ENCODE assay signal across 9 mouse cellular contexts in genomic region chr3:103392613-103393258, GRCm38 (mm10).
DNase-seq lines count a peak whose midpoint lies in the region; ATAC-seq lines count a peak whose summit lies in the region.
"Had no signal": no experiment of that assay in that cellular context is flagged by ENCODE, and none has a peak within 500 bp of the region (broad histone marks: within the 10 kb centered on the region; RNA-seq: fewer than 3 reads in every experiment).

No protein-coding gene starts in this region.

- H3K4me1 ChIP-seq in embryonic facial prominence, embryonic 10.5 days, result peaks cover 9% of the 10 kb centered on the region
- H3K4me1 ChIP-seq in midbrain, embryonic 13.5 days (replicated peaks), result no peaks in the 10 kb centered on the region
- H3K4me1 ChIP-seq: liver, embryonic 13.5 days had no signal

- no peak overlapping the region for H3K4me2 ChIP-seq in midbrain, embryonic 13.5 days (replicated peaks)
- H3K4me2 ChIP-seq: liver, embryonic 13.5 days had no signal

- no peak overlapping the region for H3K9ac ChIP-seq in midbrain, embryonic 13.5 days (replicated peaks)
- H3K9ac ChIP-seq: liver, embryonic 13.5 days had no signal

- peak; percentile 90 for ATAC-seq in midbrain, embryonic 13.5 days

- no peaks in the 10 kb centered on the region for H3K9me3 ChIP-seq in embryonic facial prominence, embryonic 10.5 days
- no peaks in the 10 kb centered on the region for H3K9me3 ChIP-seq in midbrain, embryonic 13.5 days
- H3K9me3 ChIP-seq: liver, embryonic 13.5 days had no signal

- WGBS in embryonic facial prominence, embryonic 10.5 days, result 7% methylated on average over 3 of the region's 3 CpGs
- 3% methylated on average over 3 of the region's 3 CpGs for WGBS in midbrain, embryonic 13.5 days

- peak; percentile 31 for DNase-seq in kidney, adult 18-20 months
- DNase-seq in kidney, adult 11 months, result no peak
- peak; percentile 65 for DNase-seq in R1 (ENCODE audit: low read depth, low spot score)
- DNase-seq in embryonic facial prominence, embryonic 10.5 days (ENCODE audit: low spot score), result peak; percentile 46
- peak; percentile 44 for DNase-seq in heart, postnatal 4 days
- DNase-seq in left cerebral cortex, adult 18-20 months (ENCODE audit: low spot score in 2 of 2), result peak; percentile 27
- peak; percentile 61 for DNase-seq in thymus, postnatal 4 days
- DNase-seq: liver, embryonic 13.5 days had no signal

- peak overlapping the region; percentile 67 for H3K27ac ChIP-seq in embryonic facial prominence, embryonic 10.5 days (replicated peaks)
- no peak overlapping the region for H3K27ac ChIP-seq in midbrain, embryonic 13.5 days
- H3K27ac ChIP-seq: liver, embryonic 13.5 days had no signal

- H3K36me3 ChIP-seq in embryonic facial prominence, embryonic 10.5 days (replicated peaks), result no peaks in the 10 kb centered on the region
- H3K36me3 ChIP-seq in midbrain, embryonic 13.5 days, result no peaks in the 10 kb centered on the region
- H3K36me3 ChIP-seq: liver, embryonic 13.5 days had no signal

- no peak overlapping the region for H3K4me3 ChIP-seq in embryonic facial prominence, embryonic 10.5 days
- no peak overlapping the region for H3K4me3 ChIP-seq in midbrain, embryonic 13.5 days (replicated peaks)
- H3K4me3 ChIP-seq: liver, embryonic 13.5 days had no signal

- no peaks in the 10 kb centered on the region for H3K27me3 ChIP-seq in embryonic facial prominence, embryonic 10.5 days (replicated peaks; ENCODE audit: low read depth, poor library complexity, severe bottlenecking)
- peaks cover 4% of the 10 kb centered on the region; the same call in 1 of the 2 replicates for H3K27me3 ChIP-seq in midbrain, embryonic 13.5 days
